Mouse (Mus musculus) lung, embryonic 14.5 days (tissue): Measurements from ENCODE around the gene Fam71e1. TPM values are rescaled to one million over a fixed set of nuclear protein-coding genes. Genes with fewer than 3 reads are reported as not detected.

Experiments
- ATAC-seq: fragments of 200-750 bp; cut with Nextera tagmentation; 2 replicates; pipeline ENCODE4 v1.8.0; 2017; ENCODE audit warnings: mild to moderate bottlenecking, moderate TSS enrichment, moderate library complexity; ENCODE audit not compliant: insufficient read depth
- DNase-seq: peaks from one replicate; pipeline ENCODE4 v3.0.0-alpha.2; 2015
- H3K27ac ChIP-seq: fragments of 300-500 bp; sonication (generic); 2 replicates; pipeline ENCODE4 v1.5.1; 2014; ENCODE audit warnings: low read depth, mild to moderate bottlenecking, moderate library complexity
- H3K27me3 ChIP-seq: fragments of 300-500 bp; sonication (generic); 2 replicates; pipeline ENCODE4 v1.6.1; 2014; ENCODE audit warnings: low read length, control low read depth; ENCODE audit not compliant: insufficient read depth
- H3K36me3 ChIP-seq: fragments of 300-500 bp; sonication (generic); 2 replicates; pipeline ENCODE4 v1.6.1; 2014; ENCODE audit warnings: control low read depth; ENCODE audit not compliant: insufficient read depth
- H3K4me1 ChIP-seq: fragments of 300-500 bp; sonication (generic); 2 replicates; pipeline ENCODE4 v1.6.1; 2014; ENCODE audit warnings: antibody characterized with exemption, control low read depth; ENCODE audit not compliant: insufficient read depth
- H3K4me2 ChIP-seq: fragments of 300-500 bp; sonication (generic); 2 replicates; pipeline ENCODE4 v1.6.1; 2014; ENCODE audit warnings: mild to moderate bottlenecking
- H3K4me3 ChIP-seq: fragments of 300-500 bp; sonication (generic); 2 replicates; pipeline ENCODE4 v1.5.1; 2014; ENCODE audit warnings: low read depth, low read length
- H3K9ac ChIP-seq: fragments of 300-500 bp; sonication (generic); 2 replicates; pipeline ENCODE4 v1.6.1; 2014
- H3K9me3 ChIP-seq: fragments of 300-500 bp; sonication (generic); 2 replicates; pipeline ENCODE4 v1.6.1; 2016; ENCODE audit warnings: low read depth, low read length, control low read depth
- CTCF ChIP-seq: IDR thresholded peaks from 2 replicates; pipeline ENCODE4 v1.5.1; 2016; ENCODE audit warnings: antibody characterized with exemption, low read depth
- WGBS: fragments of 180-500 bp; shearing (Covaris S2); extraction: QIAGEN DNeasy Blood & Tissue Kit; methylation state at CpG from one replicate; pipeline ENCODE4 v1.1.7; 2014; 5-methylcytosine and 5-hydroxymethylcytosine counted together
- polyA plus RNA-seq: library from polyadenylated mRNA; unstranded; fragments of >200 nt; fragmentation: Nextera tagmentation; extraction: Ambion mirVana; gene quantifications from 2 replicates; pipeline ENCODE4 v1.2.1, GENCODE M21; 2014

Gene Fam71e1
- polyA plus RNA-seq, 1 experiment from 2014 or later, result 9.1 TPM

GRCm38 (mm10) chr7:44536590-44536968 is 40.2 kb downstream of the Fam71e1 start:
- TF ChIP-seq CTCF, result no peak
- Histone ChIP-seq H3K36me3 (peaks cover 92% of the 10 kb centered on the region), H3K4me2 (no peak overlapping the region), H3K4me3 (no peak overlapping the region), H3K27ac (no peak overlapping the region), H3K4me1 (no peaks in the 10 kb centered on the region), H3K9ac (no peak overlapping the region), H3K27me3 (no peaks in the 10 kb centered on the region), H3K9me3 (no peaks in the 10 kb centered on the region)
- no peak for ATAC-seq
- WGBS, result 88% methylated on average over 6 of the region's 6 CpGs
- no peak for DNase-seq

DNA sequence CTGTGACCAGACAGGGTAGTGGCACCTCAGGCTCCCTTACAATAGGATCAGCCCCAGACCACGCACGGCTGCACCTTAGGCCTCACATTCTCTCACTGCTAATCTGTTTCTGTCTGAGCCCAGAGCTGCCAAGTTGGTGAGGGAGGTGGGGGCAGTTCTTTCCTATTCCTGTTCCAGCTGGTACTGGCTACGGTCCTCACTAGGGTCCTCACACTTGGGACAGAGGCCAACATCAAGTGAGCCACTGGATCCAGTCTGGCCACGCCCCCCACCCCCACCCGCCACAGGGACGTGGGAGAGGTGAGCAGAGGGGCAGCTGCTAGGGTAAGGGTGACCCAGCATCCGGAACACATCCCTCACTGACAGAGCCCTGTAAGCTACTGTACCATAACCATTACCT is 40.6 kb downstream of the Fam71e1 start:
- WGBS, result 70% methylated on average over 7 of the region's 7 CpGs

DNA sequence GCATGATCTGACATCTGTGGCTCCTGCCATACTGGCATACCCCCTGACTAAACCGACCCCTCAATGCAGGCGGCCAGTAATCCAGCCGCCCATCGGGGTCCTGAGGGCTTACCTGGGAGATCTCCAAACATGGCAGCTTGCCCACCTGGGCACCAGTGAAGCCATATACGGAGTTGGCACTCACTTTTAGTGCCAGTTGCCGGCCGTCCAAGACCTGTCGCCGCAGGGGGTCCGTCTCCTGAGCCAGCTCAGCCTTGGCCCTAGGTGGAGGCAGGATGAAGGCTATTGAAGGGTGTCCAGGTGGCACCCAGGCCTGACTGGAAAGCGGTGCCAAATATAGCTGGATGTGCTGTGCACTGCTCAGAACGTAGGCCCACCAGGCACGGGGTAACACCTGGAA is 41.1 kb downstream of the Fam71e1 start:
- Histone ChIP-seq H3K27ac (no peak overlapping the region), H3K9me3 (no peaks in the 10 kb centered on the region), H3K36me3 (peaks cover 97% of the 10 kb centered on the region), H3K27me3 (no peaks in the 10 kb centered on the region), H3K4me2 (no peak overlapping the region), H3K9ac (no peak overlapping the region), H3K4me3 (no peak overlapping the region), H3K4me1 (no peaks in the 10 kb centered on the region)
- 92% methylated on average over 13 of the region's 13 CpGs for WGBS
- DNase-seq (no peak), ATAC-seq (no peak)
- no peak for TF ChIP-seq CTCF

More for the DNA sequence above, 40.6 kb downstream of the Fam71e1 start:
- DNase-seq (no peak), ATAC-seq (no peak)
- no peaks in the 10 kb centered on the region for H3K4me1 ChIP-seq
- TF ChIP-seq CTCF, result no peak
- H3K9ac ChIP-seq, result no peak overlapping the region
- no peak overlapping the region for H3K27ac ChIP-seq
- peaks cover 96% of the 10 kb centered on the region for H3K36me3 ChIP-seq
- H3K4me3 ChIP-seq, result no peak overlapping the region
- no peaks in the 10 kb centered on the region for H3K9me3 ChIP-seq
- H3K4me2 ChIP-seq, result no peak overlapping the region
- H3K27me3 ChIP-seq, result no peaks in the 10 kb centered on the region

- Histone ChIP-seq H3K36me3 (peaks cover 92% of the 10 kb centered on the region), H3K4me3 (no peak overlapping the region), H3K27me3 (no peaks in the 10 kb centered on the region), H3K9me3 (no peaks in the 10 kb centered on the region), H3K9ac (no peak overlapping the region), H3K27ac (no peak overlapping the region), H3K4me2 (no peak overlapping the region), H3K4me1 (no peaks in the 10 kb centered on the region)
- no peak for DNase-seq
- no peak for TF ChIP-seq CTCF
- WGBS, result 90% methylated on average over 41 of the region's 41 CpGs
- no peak for ATAC-seq
Measured at GRCm38 (mm10) chr7:44538756-44539624, 42.6 kb downstream of the Fam71e1 start.

DNA sequence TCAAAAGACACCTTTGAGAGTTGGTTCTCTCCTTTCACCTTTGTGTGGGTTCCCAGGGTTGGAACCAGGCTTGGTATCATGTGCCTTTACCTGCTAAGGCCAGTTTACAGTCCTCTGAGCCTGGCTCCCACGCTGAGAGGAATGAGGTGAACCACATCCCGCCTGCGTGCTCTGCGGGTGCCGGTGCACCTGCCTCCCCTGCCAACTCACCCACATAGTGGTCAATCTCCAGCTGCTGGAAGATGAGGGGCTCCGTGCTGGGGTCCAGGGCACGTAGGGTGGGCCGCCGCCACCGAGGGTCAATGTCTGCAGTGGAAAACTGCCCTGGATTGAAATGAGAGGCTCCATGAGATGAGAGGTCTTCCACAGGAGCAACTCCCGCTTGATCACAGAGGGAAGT is 46.2 kb downstream of the Fam71e1 start:
- H3K4me1 ChIP-seq, result 0 out of 2 replicates have a peak, but pooled peaks cover 3% of the 10 kb centered on the region
- no peaks in the 10 kb centered on the region for H3K9me3 ChIP-seq
- TF ChIP-seq CTCF, result no peak
- H3K9ac ChIP-seq, result no peak overlapping the region
- H3K27me3 ChIP-seq, result no peaks in the 10 kb centered on the region
- H3K4me2 ChIP-seq, result no peak overlapping the region
- no peak overlapping the region for H3K27ac ChIP-seq
- H3K36me3 ChIP-seq, result peaks cover 61% of the 10 kb centered on the region
- H3K4me3 ChIP-seq, result no peak overlapping the region
- ATAC-seq, result no peak
- 96% methylated on average over 11 of the region's 11 CpGs for WGBS
- DNase-seq, result no peak

- no peak overlapping the region for H3K4me2 ChIP-seq
- TF ChIP-seq CTCF, result no peak
- WGBS, result 79% methylated on average over 12 of the region's 12 CpGs
- H3K27me3 ChIP-seq, result no peaks in the 10 kb centered on the region
- peaks cover 56% of the 10 kb centered on the region for H3K36me3 ChIP-seq
- 0 out of 2 replicates have a peak, but pooled peaks cover 6% of the 10 kb centered on the region for H3K4me1 ChIP-seq
- H3K4me3 ChIP-seq, result no peak overlapping the region
- ATAC-seq (no peak), DNase-seq (no peak)
- no peaks in the 10 kb centered on the region for H3K9me3 ChIP-seq
- H3K9ac ChIP-seq, result no peak overlapping the region
- H3K27ac ChIP-seq, result no peak overlapping the region
Measured at GRCm38 (mm10) chr7:44543071-44543470, 46.7 kb downstream of the Fam71e1 start.

GRCm38 (mm10) chr7:44546274-44546673 is 49.9 kb downstream of the Fam71e1 start:
- TF ChIP-seq CTCF, result no peak
- no peak for ATAC-seq
- peaks cover 42% of the 10 kb centered on the region for H3K36me3 ChIP-seq
- H3K27me3 ChIP-seq, result no peaks in the 10 kb centered on the region
- WGBS, result 95% methylated on average over 3 of the region's 3 CpGs
- DNase-seq, result no peak
- no peak overlapping the region for H3K4me3 ChIP-seq
- no peak overlapping the region for H3K4me2 ChIP-seq
- no peak overlapping the region for H3K27ac ChIP-seq
- no peak overlapping the region for H3K9ac ChIP-seq
- H3K9me3 ChIP-seq, result no peaks in the 10 kb centered on the region
- H3K4me1 ChIP-seq, result 0 out of 2 replicates have a peak, but pooled peaks cover 6% of the 10 kb centered on the region
